Mouse (Mus musculus): Measurements from ENCODE around the gene Cnksr2. TPM values are rescaled to one million over a fixed set of nuclear protein-coding genes. Genes with fewer than 3 reads are reported as not detected.

Cnksr2 gene
- polyA plus RNA-seq, 1 experiment from 2014 or later = 8.4 TPM

GRCm38 (mm10) chrX:157920093-157920492 is 123.0 kb downstream of the Cnksr2 start:
- Histone ChIP-seq H3K27ac (ENCODE audit: low read depth, low read length) (no peak overlapping the region), H3K27me3 (ENCODE audit: control insufficient read depth, insufficient read depth, low read length) (no peaks in the 10 kb centered on the region), H3K4me1 (replicated peaks; ENCODE audit: control insufficient read depth, insufficient read depth, low read length) (no peaks in the 10 kb centered on the region), H3K36me3 (ENCODE audit: control insufficient read depth, insufficient read depth, low read length) (no peaks in the 10 kb centered on the region), H3K4me2 (replicated peaks; ENCODE audit: low read depth, low read length) (no peak overlapping the region), H3K9ac (ENCODE audit: low read depth, low read length) (no peak overlapping the region), H3K9me3 (ENCODE audit: control insufficient read depth, low read length) (no peaks in the 10 kb centered on the region), H3K4me3 (ENCODE audit: low read depth, low read length) (no peak overlapping the region)
- ATAC-seq (ENCODE audit: low FRiP score) (no peak), DNase-seq (ENCODE audit: low spot score) (no peak)
- 86% methylated on average over 3 of the region's 3 CpGs for WGBS

DNA sequence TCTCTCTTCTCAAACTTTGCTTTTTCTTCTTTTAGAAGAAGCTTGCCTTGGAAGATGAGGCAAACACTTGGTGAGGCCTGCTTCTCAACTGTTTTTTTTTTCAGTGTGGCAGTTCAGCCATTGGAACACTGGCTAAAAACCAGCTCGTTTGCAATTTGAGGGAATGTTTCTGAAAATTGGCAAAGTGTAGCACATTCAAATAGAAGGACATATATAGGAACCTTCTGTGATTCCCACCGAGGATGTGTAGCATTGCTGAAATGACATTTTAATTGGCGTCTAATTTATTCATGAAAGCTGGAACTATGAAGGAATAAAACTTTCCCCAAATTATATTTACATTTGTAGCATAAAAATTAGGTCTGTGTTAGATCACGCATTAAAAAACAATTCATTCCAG is 213.1 kb downstream of the Cnksr2 start:
- Histone ChIP-seq H3K9ac (ENCODE audit: low read depth, low read length) (no peak overlapping the region), H3K4me2 (replicated peaks; ENCODE audit: low read depth, low read length) (no peak overlapping the region), H3K27ac (ENCODE audit: low read depth, low read length) (no peak overlapping the region), H3K4me3 (ENCODE audit: low read depth, low read length) (no peak overlapping the region), H3K4me1 (replicated peaks; ENCODE audit: control insufficient read depth, insufficient read depth, low read length) (no peaks in the 10 kb centered on the region), H3K9me3 (ENCODE audit: control insufficient read depth, low read length) (no peaks in the 10 kb centered on the region), H3K36me3 (ENCODE audit: control insufficient read depth, insufficient read depth, low read length) (no peaks in the 10 kb centered on the region), H3K27me3 (ENCODE audit: control insufficient read depth, insufficient read depth, low read length) (no peaks in the 10 kb centered on the region)
- ATAC-seq (ENCODE audit: low FRiP score) (no peak), DNase-seq (ENCODE audit: low spot score) (no peak)
- 80% methylated on average over 4 of the region's 4 CpGs for WGBS

DNA sequence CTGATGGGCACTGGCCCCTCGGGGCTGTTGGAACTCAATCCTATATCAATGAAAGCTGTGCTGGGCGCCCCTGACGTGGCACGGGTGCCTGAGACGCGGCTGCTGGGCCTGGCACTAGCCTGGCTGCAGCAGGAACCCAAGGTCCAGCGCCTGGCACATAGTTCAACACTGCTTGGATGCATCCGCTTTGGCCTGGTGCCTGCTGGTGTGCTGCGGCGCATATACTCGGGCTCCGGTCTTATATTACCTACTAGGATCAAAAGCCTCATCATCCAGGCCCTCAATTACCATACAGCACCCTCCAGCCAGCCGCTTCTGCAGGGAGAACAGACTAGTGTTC is 224.2 kb downstream of the Cnksr2 start:
- DNase-seq (ENCODE audit: low spot score) = no peak

DNA sequence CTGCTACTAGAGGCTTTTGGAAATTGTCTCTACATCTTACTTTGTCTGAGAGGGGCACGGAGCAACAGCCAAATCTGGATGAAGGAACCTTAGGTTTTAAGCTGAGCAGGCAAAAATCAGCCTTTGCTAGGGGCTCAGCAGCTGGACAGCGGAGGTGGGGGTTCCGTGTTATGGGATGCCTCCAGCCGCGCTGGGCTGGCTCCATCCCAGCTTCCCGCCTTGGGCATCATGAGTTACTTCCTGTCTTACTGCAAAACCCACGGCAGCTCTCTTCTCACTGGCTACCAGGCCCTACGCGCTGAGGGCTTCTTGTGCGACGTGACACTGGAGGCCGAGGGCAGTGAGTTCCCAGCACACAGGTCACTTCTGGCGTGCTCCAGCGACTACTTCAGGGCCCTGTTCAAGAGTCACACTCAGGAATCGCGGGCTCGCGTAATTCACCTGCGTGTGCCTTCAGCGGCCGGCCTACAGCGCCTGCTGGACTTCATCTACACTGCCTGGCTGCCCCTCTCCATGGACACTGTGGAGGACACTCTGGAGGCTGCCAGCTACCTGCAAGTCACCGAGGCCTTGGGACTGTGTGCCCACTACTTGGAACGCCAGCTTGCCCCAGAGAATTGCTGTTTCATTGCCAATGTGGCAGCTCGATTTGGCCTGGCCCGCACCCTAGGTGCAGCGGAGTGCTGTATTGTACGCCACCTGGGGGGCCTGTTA is 224.7 kb downstream of the Cnksr2 start, which contains the start of gene Klhl34:
TSS of gene Klhl34 (plus strand) at position 229 of the 714 bp plus-strand sequence.
- H3K27me3 ChIP-seq (ENCODE audit: control insufficient read depth, insufficient read depth, low read length) = no peaks in the 10 kb centered on the region
- no peaks in the 10 kb centered on the region for H3K4me1 ChIP-seq (replicated peaks; ENCODE audit: control insufficient read depth, insufficient read depth, low read length)
- H3K27ac ChIP-seq (ENCODE audit: low read depth, low read length) = no peak within 1 kb of the TSS
- 37% methylated on average over 28 of the region's 28 CpGs for WGBS
- H3K9me3 ChIP-seq (ENCODE audit: control insufficient read depth, low read length) = no peaks in the 10 kb centered on the region
- DNase-seq (ENCODE audit: low spot score) (peak; percentile 23), ATAC-seq (ENCODE audit: low FRiP score) (peak; percentile 28; the same call in 1 of the 2 replicates)
- peak within 1 kb of the TSS; percentile 38 for H3K4me2 ChIP-seq (replicated peaks; ENCODE audit: low read depth, low read length)
- peak within 1 kb of the TSS; percentile 10; the same call in 1 of the 2 replicates for H3K4me3 ChIP-seq (ENCODE audit: low read depth, low read length)
- no peak within 1 kb of the TSS for H3K9ac ChIP-seq (ENCODE audit: low read depth, low read length)
- no peaks in the 10 kb centered on the region for H3K36me3 ChIP-seq (ENCODE audit: control insufficient read depth, insufficient read depth, low read length)

More for the DNA sequence above, 224.2 kb downstream of the Cnksr2 start:
- H3K9ac ChIP-seq (ENCODE audit: low read depth, low read length) = no peak overlapping the region
- no peak overlapping the region for H3K4me3 ChIP-seq (ENCODE audit: low read depth, low read length)
- WGBS = 89% methylated on average over 12 of the region's 13 CpGs
- H3K4me2 ChIP-seq (replicated peaks; ENCODE audit: low read depth, low read length) = no peak overlapping the region
- H3K27ac ChIP-seq (ENCODE audit: low read depth, low read length) = no peak overlapping the region
- no peaks in the 10 kb centered on the region for H3K4me1 ChIP-seq (replicated peaks; ENCODE audit: control insufficient read depth, insufficient read depth, low read length)
- H3K27me3 ChIP-seq (ENCODE audit: control insufficient read depth, insufficient read depth, low read length) = no peaks in the 10 kb centered on the region
- ATAC-seq (ENCODE audit: low FRiP score) = 0 out of 2 replicates have a peak, but pooled peaks have one; percentile 3
- H3K36me3 ChIP-seq (ENCODE audit: control insufficient read depth, insufficient read depth, low read length) = no peaks in the 10 kb centered on the region
- H3K9me3 ChIP-seq (ENCODE audit: control insufficient read depth, low read length) = no peaks in the 10 kb centered on the region

DNA sequence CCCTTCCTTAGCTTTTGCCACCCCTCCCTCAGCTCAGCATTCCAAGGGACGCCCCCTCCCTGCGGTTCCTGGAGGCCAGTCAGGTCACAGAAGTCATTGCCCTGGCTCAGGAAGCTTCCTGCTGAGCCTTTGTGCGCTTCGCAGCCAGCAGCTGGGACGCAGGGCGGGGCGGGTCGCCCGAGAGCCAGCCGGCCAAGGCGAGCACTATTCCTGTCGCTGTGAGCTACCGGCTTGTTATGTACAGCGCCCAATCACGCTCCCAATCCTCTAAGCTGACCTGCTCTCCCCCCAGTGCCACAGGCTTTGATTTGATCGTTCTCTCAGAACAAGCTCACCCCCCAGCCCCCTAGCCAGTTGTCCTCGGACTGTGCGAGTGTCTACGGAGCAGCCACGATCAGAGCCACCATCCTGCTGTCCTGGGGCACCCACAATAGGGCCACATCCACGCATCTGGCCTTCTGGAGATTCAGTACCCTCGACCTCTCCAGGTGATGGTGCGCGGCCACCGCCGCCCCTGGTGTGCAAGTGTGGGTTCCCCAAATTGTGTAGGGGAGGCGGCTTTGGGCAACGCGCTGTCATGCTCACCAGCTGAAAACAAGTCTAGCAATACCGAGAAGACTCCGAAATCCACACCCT is 225.4 kb downstream of the Cnksr2 start:
- Histone ChIP-seq H3K4me1 (replicated peaks; ENCODE audit: control insufficient read depth, insufficient read depth, low read length) (no peaks in the 10 kb centered on the region), H3K9me3 (ENCODE audit: control insufficient read depth, low read length) (no peaks in the 10 kb centered on the region), H3K27ac (ENCODE audit: low read depth, low read length) (no peak overlapping the region), H3K4me2 (replicated peaks; ENCODE audit: low read depth, low read length) (peak overlapping the region; percentile 38), H3K4me3 (ENCODE audit: low read depth, low read length) (peak overlapping the region; percentile 10; the same call in 1 of the 2 replicates), H3K27me3 (ENCODE audit: control insufficient read depth, insufficient read depth, low read length) (no peaks in the 10 kb centered on the region), H3K36me3 (ENCODE audit: control insufficient read depth, insufficient read depth, low read length) (no peaks in the 10 kb centered on the region), H3K9ac (ENCODE audit: low read depth, low read length) (no peak overlapping the region)
- WGBS = 11% methylated on average over 30 of the region's 31 CpGs
- peak; percentile 59 for DNase-seq (ENCODE audit: low spot score)
- peak; percentile 85 for ATAC-seq (ENCODE audit: low FRiP score)

DNA sequence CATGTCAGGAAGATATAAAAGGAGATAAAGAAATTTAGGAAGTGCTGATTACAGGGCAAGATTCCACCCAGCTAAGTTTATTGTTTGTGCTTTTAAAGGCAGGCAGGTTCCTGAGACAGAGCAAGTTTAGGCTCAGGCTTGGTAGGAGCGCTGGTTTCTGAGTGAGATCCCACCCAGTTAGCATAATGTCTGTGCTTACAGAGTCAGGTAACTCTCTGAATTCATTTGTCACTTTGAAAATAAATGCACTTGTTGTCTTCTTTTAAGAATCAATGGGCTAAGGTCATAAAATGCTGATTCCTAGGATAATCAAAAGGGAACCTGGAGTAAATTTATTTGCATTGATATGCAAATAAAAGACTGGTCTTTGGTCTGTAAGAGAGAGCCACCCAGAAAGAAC is 233.4 kb downstream of the Cnksr2 start:
- Histone ChIP-seq H3K9me3 (ENCODE audit: control insufficient read depth, low read length) (no peaks in the 10 kb centered on the region), H3K4me3 (ENCODE audit: low read depth, low read length) (no peak overlapping the region), H3K4me2 (replicated peaks; ENCODE audit: low read depth, low read length) (no peak overlapping the region), H3K4me1 (replicated peaks; ENCODE audit: control insufficient read depth, insufficient read depth, low read length) (no peaks in the 10 kb centered on the region), H3K36me3 (ENCODE audit: control insufficient read depth, insufficient read depth, low read length) (no peaks in the 10 kb centered on the region), H3K9ac (ENCODE audit: low read depth, low read length) (no peak overlapping the region), H3K27ac (ENCODE audit: low read depth, low read length) (no peak overlapping the region), H3K27me3 (ENCODE audit: control insufficient read depth, insufficient read depth, low read length) (no peaks in the 10 kb centered on the region)
- no peak for ATAC-seq (ENCODE audit: low FRiP score)
- 69% methylated on average over 1 of the region's 1 CpGs for WGBS
- DNase-seq (ENCODE audit: low spot score) = no peak

DNA sequence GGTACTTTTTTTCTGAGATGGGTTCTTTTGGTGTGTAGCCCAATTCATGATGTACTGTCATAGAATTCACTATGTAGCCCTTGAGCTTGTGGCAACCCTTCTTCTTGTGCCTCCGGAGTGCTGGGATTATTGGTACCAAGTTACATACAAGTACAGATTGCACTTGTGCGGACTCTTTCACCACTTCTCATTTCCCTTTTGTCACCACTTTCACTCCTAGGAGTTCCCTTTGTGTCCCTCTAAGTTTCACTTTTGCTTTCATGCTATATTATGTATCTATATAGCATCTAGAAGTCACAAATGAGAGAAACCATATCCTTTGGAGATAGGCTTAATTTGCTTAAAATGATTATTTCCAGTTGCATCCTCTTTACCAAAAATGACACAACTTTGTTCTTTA is 241.4 kb downstream of the Cnksr2 start:
- Histone ChIP-seq H3K4me3 (ENCODE audit: low read depth, low read length) (no peak overlapping the region), H3K9ac (ENCODE audit: low read depth, low read length) (no peak overlapping the region), H3K4me2 (replicated peaks; ENCODE audit: low read depth, low read length) (no peak overlapping the region), H3K27me3 (ENCODE audit: control insufficient read depth, insufficient read depth, low read length) (no peaks in the 10 kb centered on the region), H3K27ac (ENCODE audit: low read depth, low read length) (no peak overlapping the region), H3K4me1 (replicated peaks; ENCODE audit: control insufficient read depth, insufficient read depth, low read length) (no peaks in the 10 kb centered on the region), H3K9me3 (ENCODE audit: control insufficient read depth, low read length) (no peaks in the 10 kb centered on the region), H3K36me3 (ENCODE audit: control insufficient read depth, insufficient read depth, low read length) (no peaks in the 10 kb centered on the region)
- DNase-seq (ENCODE audit: low spot score) (no peak), ATAC-seq (ENCODE audit: low FRiP score) (no peak)
- 98% methylated on average over 2 of the region's 2 CpGs for WGBS
